Mouse (Mus musculus): ENCODE data around the gene Cnpy4.

DNA sequence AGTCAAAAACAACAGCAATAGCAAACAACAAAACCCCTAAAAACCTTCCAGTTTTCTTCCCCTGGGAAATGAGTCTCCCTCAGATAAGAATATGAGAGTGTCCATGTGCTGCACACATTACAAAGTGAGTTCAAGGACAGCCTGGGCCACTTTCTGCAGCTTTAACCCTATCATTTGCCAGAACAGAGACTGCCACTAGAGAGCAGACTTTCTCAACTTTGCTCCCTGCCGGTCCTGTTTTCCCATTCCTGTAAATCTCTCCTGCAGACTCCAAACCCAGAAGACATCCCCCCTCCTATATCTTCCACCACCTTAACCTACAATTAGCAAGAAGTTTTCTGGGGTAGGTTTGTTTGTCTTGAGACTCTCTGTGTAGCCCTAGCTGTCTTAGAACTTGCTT is 12.3 kb downstream of the Cnpy4 start:
- TF ChIP-seq UBTF (IDR thresholded peaks at IDR 0.05; ENCODE audit: borderline replicate concordance, insufficient read depth, low read depth, low read length) (no peak), MAX (IDR thresholded peaks at IDR 0.05; ENCODE audit: low read length) (no peak)

Data from MEL (cell line).